Mouse (Mus musculus) neural tube, embryonic 13.5 days (tissue): ENCODE results near the gene Nmnat2. TPM values are rescaled to one million over a fixed set of nuclear protein-coding genes. Genes with fewer than 3 reads are reported as not detected.

ENCODE experiments used
- ATAC-seq: fragments of 200-750 bp; cut with Nextera tagmentation; 2 replicates; pipeline ENCODE4 v1.8.0; 2017; ENCODE audit warnings: low read depth, mild to moderate bottlenecking, moderate TSS enrichment, moderate library complexity
- H3K27ac ChIP-seq: fragments of 300-500 bp; sonication (generic); replicated peaks from 2 replicates; pipeline ENCODE4 v1.5.1; 2015; ENCODE audit warnings: moderate library complexity, mild to moderate bottlenecking, inconsistent platforms
- H3K27me3 ChIP-seq: fragments of 300-500 bp; sonication (generic); 2 replicates; pipeline ENCODE4 v1.6.1; 2015; ENCODE audit warnings: mild to moderate bottlenecking, inconsistent platforms
- H3K36me3 ChIP-seq: fragments of 300-500 bp; sonication (generic); 2 replicates; pipeline ENCODE4 v1.6.1; 2015; ENCODE audit warnings: mild to moderate bottlenecking, inconsistent platforms
- H3K4me1 ChIP-seq: fragments of 300-500 bp; sonication (generic); replicated peaks from 2 replicates; pipeline ENCODE4 v1.6.1; 2015; ENCODE audit warnings: inconsistent platforms
- H3K4me2 ChIP-seq: fragments of 300-500 bp; sonication (generic); 2 replicates; pipeline ENCODE4 v1.6.1; 2015; ENCODE audit warnings: inconsistent platforms, mild to moderate bottlenecking, moderate library complexity
- H3K4me3 ChIP-seq: fragments of 300-500 bp; sonication (generic); 2 replicates; pipeline ENCODE4 v1.5.1; 2015; ENCODE audit warnings: mild to moderate bottlenecking, inconsistent platforms
- H3K9ac ChIP-seq: fragments of 300-500 bp; sonication (generic); 2 replicates; pipeline ENCODE4 v1.6.1; 2015; ENCODE audit warnings: moderate library complexity, mild to moderate bottlenecking, inconsistent platforms
- H3K9me3 ChIP-seq: fragments of 300-500 bp; sonication (generic); 2 replicates; pipeline ENCODE4 v1.6.1; 2016; ENCODE audit warnings: inconsistent platforms
- WGBS: fragments of 180-500 bp; shearing (Covaris S2); methylation state at CpG from one replicate; pipeline ENCODE4 v1.1.7; 2015; 5-methylcytosine and 5-hydroxymethylcytosine counted together
- polyA plus RNA-seq: library from polyadenylated mRNA; unstranded; fragments of >200 nt; fragmentation: Nextera tagmentation; extraction: Ambion mirVana; gene quantifications from 2 replicates; pipeline ENCODE4 v1.2.1, GENCODE M21; 2015

The Nmnat2 gene
- polyA plus RNA-seq, 1 experiment from 2014 or later, result 76.4 TPM

DNA sequence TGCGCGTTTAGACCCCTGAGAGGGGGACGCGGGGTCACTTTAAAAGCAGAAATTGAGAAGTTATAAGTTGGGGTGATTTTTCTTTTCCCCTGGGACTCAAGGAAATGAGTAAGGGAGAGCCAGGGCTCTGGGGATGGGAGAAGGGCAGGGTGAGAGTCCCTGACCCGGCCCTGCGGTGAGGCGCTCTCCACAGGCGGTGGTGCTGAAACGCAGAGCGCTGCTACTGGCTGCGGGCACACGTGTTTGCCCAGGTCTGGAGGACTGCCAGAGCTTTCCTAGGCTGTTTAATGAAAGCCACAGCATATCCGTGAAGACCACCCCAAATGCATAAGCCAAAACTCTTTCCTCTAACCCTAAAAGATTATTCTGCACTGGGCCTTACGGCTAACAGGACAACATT, 1.4 kb downstream of the Nmnat2 start:
- Histone ChIP-seq H3K27me3 (peaks cover 10% of the 10 kb centered on the region), H3K4me2 (peak overlapping the region; percentile 91), H3K9me3 (no peaks in the 10 kb centered on the region), H3K9ac (peak overlapping the region; percentile 90), H3K36me3 (no peaks in the 10 kb centered on the region), H3K4me3 (peak overlapping the region; percentile 57), H3K27ac (peak overlapping the region; percentile 88; the same call in 1 of the 2 replicates), H3K4me1 (peaks cover 30% of the 10 kb centered on the region)
- peak; percentile 57 for ATAC-seq
- WGBS, result 5% methylated on average over 14 of the region's 14 CpGs

DNA sequence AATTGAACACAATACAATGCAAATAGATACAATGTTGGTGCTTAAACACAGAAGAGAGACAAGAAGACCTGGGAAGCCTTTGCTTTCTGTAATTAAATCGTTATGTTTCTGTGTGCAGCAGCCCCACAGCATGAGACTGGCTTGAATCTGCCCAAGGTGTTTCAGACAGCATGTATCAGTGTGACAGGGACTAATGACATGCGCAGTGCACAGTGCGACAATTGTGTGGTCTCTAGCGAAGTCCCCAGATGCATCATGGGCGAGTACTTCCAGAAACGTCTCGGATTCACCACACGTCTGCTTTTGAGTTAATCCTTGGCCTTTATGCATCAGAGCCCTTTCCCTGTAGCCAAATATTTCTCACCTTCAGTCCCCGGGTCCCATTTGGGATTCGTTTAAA, 9.6 kb downstream of the Nmnat2 start:
- H3K27ac ChIP-seq, result no peak overlapping the region
- no peaks in the 10 kb centered on the region for H3K36me3 ChIP-seq
- H3K4me2 ChIP-seq, result no peak overlapping the region
- H3K4me1 ChIP-seq, result peaks cover 37% of the 10 kb centered on the region
- H3K27me3 ChIP-seq, result no peaks in the 10 kb centered on the region
- ATAC-seq, result no peak
- no peaks in the 10 kb centered on the region for H3K9me3 ChIP-seq
- no peak overlapping the region for H3K9ac ChIP-seq
- H3K4me3 ChIP-seq, result no peak overlapping the region
- 56% methylated on average over 10 of the region's 10 CpGs for WGBS

DNA sequence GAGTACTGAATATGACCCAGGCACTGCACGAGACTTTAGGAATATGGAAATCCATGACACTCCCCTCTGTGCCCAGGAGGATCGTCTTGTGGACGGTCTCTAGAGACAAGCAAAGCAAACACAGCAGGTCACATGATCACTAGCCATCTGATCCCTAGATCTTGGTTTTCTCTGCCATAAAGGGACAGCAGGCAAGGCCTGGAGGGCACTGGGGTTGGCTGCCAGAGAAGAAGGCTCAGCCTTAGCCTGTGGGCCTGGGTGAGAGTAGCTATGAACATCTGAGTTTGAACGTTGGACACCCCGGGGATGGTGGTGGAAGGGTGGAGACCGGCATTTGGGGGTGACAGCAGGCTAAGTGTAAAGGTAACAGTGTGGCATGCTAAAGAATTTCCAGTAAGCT, 11.4 kb downstream of the Nmnat2 start:
- Histone ChIP-seq H3K9ac (no peak overlapping the region), H3K4me3 (no peak overlapping the region), H3K27me3 (no peaks in the 10 kb centered on the region), H3K36me3 (no peaks in the 10 kb centered on the region; the same call in 1 of the 2 replicates), H3K4me2 (no peak overlapping the region), H3K27ac (peak overlapping the region; percentile 59), H3K9me3 (no peaks in the 10 kb centered on the region), H3K4me1 (peaks cover 37% of the 10 kb centered on the region)
- ATAC-seq, result peak; percentile 60
- WGBS, result 54% methylated on average over 6 of the region's 6 CpGs

DNA sequence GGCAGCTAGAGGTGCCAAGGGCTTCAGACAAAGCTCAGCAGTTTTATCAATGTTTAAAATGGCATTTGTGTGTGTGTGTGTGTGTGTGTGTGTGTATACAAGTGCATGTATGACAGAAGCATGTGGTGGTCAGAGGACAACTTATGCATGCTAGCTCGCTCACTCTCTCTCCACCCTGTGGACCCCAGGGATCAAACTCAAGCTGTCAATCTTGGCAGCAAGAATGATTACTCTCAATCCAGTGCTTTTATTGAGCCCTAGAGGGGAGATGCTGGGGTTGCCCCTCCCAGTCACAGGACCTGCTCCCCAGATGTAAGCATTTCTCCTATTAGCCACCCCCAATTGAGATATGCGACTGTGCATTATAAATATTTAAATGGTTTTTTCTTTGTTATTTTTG, 11.9 kb downstream of the Nmnat2 start:
- 33% methylated on average over 2 of the region's 2 CpGs for WGBS
- Histone ChIP-seq H3K27me3 (no peaks in the 10 kb centered on the region), H3K4me1 (peaks cover 42% of the 10 kb centered on the region), H3K36me3 (no peaks in the 10 kb centered on the region; the same call in 1 of the 2 replicates), H3K4me3 (no peak overlapping the region), H3K4me2 (no peak overlapping the region), H3K9me3 (no peaks in the 10 kb centered on the region), H3K9ac (no peak overlapping the region), H3K27ac (peak overlapping the region; percentile 59)
- ATAC-seq, result peak; percentile 44; the same call in 1 of the 2 replicates

DNA sequence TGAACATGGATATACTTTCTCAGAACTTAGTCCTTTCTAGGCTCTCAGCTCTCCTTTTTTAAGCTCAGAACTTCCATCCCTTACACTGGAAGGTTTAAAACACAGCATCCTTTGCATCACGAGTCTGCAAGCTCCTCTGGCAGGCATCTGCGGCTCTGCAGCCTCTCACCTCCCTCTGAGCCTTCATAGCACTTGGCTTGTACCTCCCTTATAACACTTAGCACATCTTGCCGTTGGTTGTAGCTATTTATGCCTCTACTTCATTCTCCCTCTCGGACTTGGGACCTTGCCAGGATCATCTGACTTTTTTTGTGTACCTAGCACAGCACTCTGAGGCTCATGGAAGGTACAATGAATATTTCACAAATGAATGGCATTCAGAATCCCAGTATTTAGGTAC, 14.3 kb downstream of the Nmnat2 start:
- Histone ChIP-seq H3K27me3 (no peaks in the 10 kb centered on the region), H3K4me3 (no peak overlapping the region), H3K9me3 (no peaks in the 10 kb centered on the region), H3K4me2 (no peak overlapping the region), H3K4me1 (peaks cover 63% of the 10 kb centered on the region), H3K9ac (no peak overlapping the region), H3K27ac (no peak overlapping the region), H3K36me3 (no peaks in the 10 kb centered on the region; the same call in 1 of the 2 replicates)
- no peak for ATAC-seq
- WGBS, result 67% methylated on average over 4 of the region's 4 CpGs

DNA sequence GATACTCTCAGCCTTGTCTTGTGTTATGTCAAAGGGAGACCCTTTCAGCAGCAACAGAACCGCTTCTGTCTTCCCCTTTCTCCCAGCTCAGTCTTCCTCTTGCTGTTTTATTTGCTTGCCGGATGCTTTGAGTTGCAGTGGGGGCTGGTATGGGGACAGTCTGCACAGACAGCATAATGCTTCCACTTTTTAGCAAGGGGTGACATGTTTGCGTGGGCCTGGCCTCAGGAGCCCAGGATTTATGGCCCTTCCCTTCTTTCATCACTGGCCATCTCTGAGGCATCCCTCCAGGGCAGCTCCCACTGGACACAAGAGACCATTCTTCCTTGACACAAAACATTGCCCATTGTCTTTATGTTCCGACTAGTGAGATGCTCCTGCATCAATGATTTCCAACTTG, 18.2 kb downstream of the Nmnat2 start:
- H3K4me2 ChIP-seq, result no peak overlapping the region; the same call in 1 of the 2 replicates
- no peak overlapping the region for H3K4me3 ChIP-seq
- no peaks in the 10 kb centered on the region for H3K9me3 ChIP-seq
- whole genome bisulfite sequencing, result 4% methylated on average over 4 of the region's 4 CpGs
- no peaks in the 10 kb centered on the region for H3K27me3 ChIP-seq
- H3K4me1 ChIP-seq, result peaks cover 59% of the 10 kb centered on the region
- H3K27ac ChIP-seq, result peak overlapping the region; percentile 64
- 0 out of 2 replicates have a peak overlapping the region, but pooled peaks have one; percentile 22 for H3K9ac ChIP-seq
- H3K36me3 ChIP-seq, result no peaks in the 10 kb centered on the region; the same call in 1 of the 2 replicates
- ATAC-seq, result peak; percentile 88

DNA sequence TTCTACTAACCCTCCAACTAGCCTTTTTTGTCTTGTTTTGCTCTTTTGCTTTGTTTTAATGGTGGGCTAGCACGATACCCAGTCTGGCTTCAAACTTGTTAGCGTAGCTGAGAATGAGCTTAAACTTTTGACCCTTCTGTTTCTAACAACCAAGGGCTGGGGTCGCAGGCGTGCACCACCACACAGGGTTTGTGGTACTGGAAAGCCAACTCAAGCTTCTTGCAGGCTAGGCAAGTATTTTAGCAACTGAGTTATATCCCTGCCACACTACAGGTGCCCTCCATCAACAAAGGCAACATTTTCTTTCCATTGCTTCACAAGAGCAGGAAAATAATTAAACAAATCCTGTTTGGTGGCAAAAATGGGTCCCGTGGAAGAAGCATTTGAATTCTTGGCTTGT, 18.6 kb downstream of the Nmnat2 start:
- ATAC-seq, result peak; percentile 48
- Histone ChIP-seq H3K9ac (no peak overlapping the region), H3K36me3 (no peaks in the 10 kb centered on the region; the same call in 1 of the 2 replicates), H3K4me1 (peaks cover 54% of the 10 kb centered on the region), H3K27me3 (no peaks in the 10 kb centered on the region), H3K27ac (peak overlapping the region; percentile 64), H3K4me2 (no peak overlapping the region; the same call in 1 of the 2 replicates), H3K9me3 (no peaks in the 10 kb centered on the region), H3K4me3 (no peak overlapping the region)
- 8% methylated on average over 5 of the region's 5 CpGs for WGBS

DNA sequence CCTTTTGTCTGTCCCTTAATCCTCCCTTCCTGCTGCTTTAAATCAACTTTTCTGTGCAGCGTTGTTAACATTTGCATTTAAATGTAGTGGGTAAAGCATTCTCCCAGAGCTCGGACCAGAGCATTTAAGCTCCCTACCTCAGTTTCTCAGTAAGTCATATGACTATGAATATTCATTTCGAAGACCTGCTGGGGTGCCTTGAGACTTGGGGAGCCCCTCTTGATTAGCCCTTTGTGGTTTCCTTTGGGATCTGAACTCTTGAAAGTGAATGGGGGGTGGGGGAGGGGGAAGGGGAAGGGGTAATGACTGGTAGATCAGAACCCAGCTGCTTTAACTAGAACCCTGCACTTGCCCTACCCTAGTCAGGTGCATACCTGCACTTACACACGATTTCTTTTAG, 19.1 kb downstream of the Nmnat2 start:
- H3K4me2 ChIP-seq, result no peak overlapping the region

DNA sequence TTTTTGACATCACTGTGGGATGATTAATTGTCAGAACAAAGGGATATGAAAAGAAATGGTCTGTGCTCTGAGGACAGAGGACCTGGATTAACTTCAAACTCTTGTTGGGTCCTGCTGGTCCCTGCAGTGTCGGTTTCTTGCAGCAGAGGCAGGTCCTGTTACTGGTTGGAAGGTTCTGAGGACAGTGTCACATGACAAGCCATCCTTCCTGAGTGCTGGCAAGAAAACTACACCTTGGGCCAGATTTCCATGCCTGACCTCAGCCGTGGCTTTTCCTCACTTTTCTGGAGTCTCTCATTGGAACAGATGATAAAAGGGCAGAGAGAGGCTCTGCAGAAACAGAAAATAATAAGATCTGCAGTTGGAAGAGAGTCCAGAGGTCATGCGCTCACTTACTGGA, 20.4 kb downstream of the Nmnat2 start:
- H3K4me3 ChIP-seq, result no peak overlapping the region
- no peak overlapping the region for H3K9ac ChIP-seq
- 83% methylated on average over 3 of the region's 3 CpGs for WGBS
- ATAC-seq, result no peak
- H3K4me1 ChIP-seq, result peaks cover 47% of the 10 kb centered on the region
- no peaks in the 10 kb centered on the region for H3K36me3 ChIP-seq
- no peaks in the 10 kb centered on the region for H3K9me3 ChIP-seq
- no peaks in the 10 kb centered on the region for H3K27me3 ChIP-seq
- no peak overlapping the region for H3K4me2 ChIP-seq
- peak overlapping the region; percentile 15; the same call in 1 of the 2 replicates for H3K27ac ChIP-seq

More for the DNA sequence above, 19.1 kb downstream of the Nmnat2 start:
- H3K4me3 ChIP-seq, result no peak overlapping the region
- no peaks in the 10 kb centered on the region; the same call in 1 of the 2 replicates for H3K36me3 ChIP-seq
- H3K9ac ChIP-seq, result no peak overlapping the region
- peak overlapping the region; percentile 64 for H3K27ac ChIP-seq
- H3K4me1 ChIP-seq, result peaks cover 51% of the 10 kb centered on the region
- H3K27me3 ChIP-seq, result no peaks in the 10 kb centered on the region
- ATAC-seq, result no peak
- 10% methylated on average over 4 of the region's 4 CpGs for WGBS
- H3K9me3 ChIP-seq, result no peaks in the 10 kb centered on the region

DNA sequence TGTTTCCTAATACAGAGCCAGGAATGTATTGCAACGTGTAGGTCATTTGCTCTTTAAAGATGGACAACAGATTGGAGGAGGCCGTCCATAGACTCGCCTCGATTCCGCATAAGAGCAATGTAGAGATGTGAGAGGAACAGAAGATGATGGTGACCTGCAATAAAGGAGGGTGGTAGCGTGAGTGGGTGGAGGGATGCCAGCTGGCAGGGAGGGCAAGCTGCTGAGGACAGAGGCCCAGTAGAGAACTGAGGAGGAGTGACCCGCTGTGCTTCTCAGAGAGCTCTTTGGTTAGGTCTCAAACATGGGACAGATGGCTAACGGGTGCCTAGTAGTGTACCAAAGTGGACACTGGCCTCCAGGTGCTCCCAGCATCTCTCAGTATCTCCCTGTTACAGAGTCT, 23.9 kb downstream of the Nmnat2 start:
- WGBS, result 88% methylated on average over 8 of the region's 8 CpGs

DNA sequence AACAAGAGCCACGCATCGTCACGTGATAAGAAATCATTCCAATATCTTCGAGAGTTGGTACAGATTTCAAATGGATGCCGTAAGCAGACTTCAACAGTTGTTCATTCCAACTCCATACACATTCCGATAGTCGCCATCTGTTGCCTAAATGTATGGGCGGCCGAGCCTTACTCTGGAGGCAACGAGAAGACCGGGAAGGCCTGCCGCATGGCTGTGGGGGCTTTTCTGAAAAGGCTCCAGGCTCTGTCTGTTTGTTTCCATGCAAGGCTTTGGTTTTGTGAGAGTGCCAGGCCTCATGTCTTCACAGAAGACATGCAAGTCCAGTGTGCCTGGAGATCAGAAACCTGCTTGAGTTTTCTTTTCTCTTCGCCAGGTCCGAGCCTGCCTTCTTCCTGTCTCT, 28.6 kb downstream of the Nmnat2 start:
- no peak for ATAC-seq
- WGBS, result 87% methylated on average over 14 of the region's 14 CpGs

More for the DNA sequence above, 23.9 kb downstream of the Nmnat2 start:
- Histone ChIP-seq H3K27ac (no peak overlapping the region), H3K9ac (no peak overlapping the region), H3K27me3 (no peaks in the 10 kb centered on the region), H3K4me3 (no peak overlapping the region), H3K4me2 (no peak overlapping the region), H3K36me3 (no peaks in the 10 kb centered on the region), H3K9me3 (no peaks in the 10 kb centered on the region), H3K4me1 (peaks cover 22% of the 10 kb centered on the region)
- ATAC-seq, result no peak

DNA sequence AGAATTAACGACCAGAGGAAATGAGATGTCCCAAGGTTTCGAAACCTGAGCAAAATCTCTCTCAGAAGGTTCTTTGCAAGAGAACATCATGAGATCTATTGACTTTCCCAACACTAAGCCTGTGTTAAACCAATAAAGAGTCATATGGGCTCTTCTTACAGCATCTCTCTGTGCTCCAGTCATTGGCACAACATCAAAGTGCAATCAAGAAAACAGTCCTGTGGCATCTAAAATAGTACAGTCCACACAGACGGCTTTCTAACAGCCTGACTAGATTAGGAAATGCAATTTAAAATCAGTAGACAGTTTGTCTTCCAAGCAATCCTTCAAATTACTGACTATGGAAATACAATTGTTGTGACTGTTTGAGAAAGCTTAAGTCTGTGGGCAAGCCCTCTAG, 32.2 kb downstream of the Nmnat2 start:
- ATAC-seq, result no peak
- no peaks in the 10 kb centered on the region for H3K27me3 ChIP-seq
- no peaks in the 10 kb centered on the region for H3K9me3 ChIP-seq
- H3K36me3 ChIP-seq, result no peaks in the 10 kb centered on the region
- H3K4me2 ChIP-seq, result no peak overlapping the region
- peaks cover 10% of the 10 kb centered on the region for H3K4me1 ChIP-seq
- no peak overlapping the region for H3K4me3 ChIP-seq
- H3K27ac ChIP-seq, result no peak overlapping the region
- no peak overlapping the region for H3K9ac ChIP-seq
- WGBS, result 80% methylated on average over 3 of the region's 3 CpGs

More for the DNA sequence above, 28.6 kb downstream of the Nmnat2 start:
- no peak overlapping the region for H3K27ac ChIP-seq
- H3K27me3 ChIP-seq, result no peaks in the 10 kb centered on the region
- no peak overlapping the region for H3K4me2 ChIP-seq
- H3K9ac ChIP-seq, result no peak overlapping the region
- H3K4me1 ChIP-seq, result no peaks in the 10 kb centered on the region; the same call in 1 of the 2 replicates
- H3K36me3 ChIP-seq, result no peaks in the 10 kb centered on the region
- no peak overlapping the region for H3K4me3 ChIP-seq
- H3K9me3 ChIP-seq, result no peaks in the 10 kb centered on the region

DNA sequence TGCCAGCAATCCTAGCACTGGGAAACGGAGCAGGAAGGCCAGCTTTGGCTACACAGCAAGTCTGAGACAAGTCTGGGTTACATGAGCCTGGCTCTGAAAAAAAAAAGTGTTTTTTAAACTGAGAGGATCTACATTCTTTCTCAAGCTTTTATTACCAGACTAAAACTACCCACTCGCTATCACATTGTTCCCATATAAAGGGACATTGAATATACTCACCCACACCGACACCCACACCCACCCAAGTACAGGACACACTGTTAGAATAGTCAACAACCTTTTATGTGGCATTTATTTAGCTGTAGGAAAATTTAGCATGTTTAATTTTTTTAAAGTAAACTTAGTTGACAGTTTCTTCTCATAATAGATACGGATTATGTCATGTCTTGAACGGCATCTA, 35.3 kb downstream of the Nmnat2 start:
- no peak for ATAC-seq
- H3K9me3 ChIP-seq, result no peaks in the 10 kb centered on the region
- 81% methylated on average over 5 of the region's 5 CpGs for WGBS

More for the DNA sequence above, 35.3 kb downstream of the Nmnat2 start:
- H3K4me1 ChIP-seq, result peaks cover 19% of the 10 kb centered on the region
- no peaks in the 10 kb centered on the region for H3K27me3 ChIP-seq
- H3K4me3 ChIP-seq, result no peak overlapping the region
- no peak overlapping the region for H3K4me2 ChIP-seq
- H3K27ac ChIP-seq, result no peak overlapping the region
- no peak overlapping the region for H3K9ac ChIP-seq
- no peaks in the 10 kb centered on the region for H3K36me3 ChIP-seq
